Mouse (Mus musculus): ENCODE measurements around the gene Olfr510.

GRCm38 (mm10) chr7:108662419-108662818 is 3.8 kb upstream of the Olfr510 start:
- TF ChIP-seq POLR2A (IDR thresholded peaks at IDR 0.05; ENCODE audit: low read depth, low read length) (no peak), CTCF (IDR thresholded peaks at IDR 0.05; ENCODE audit: extremely low read depth, insufficient read depth, insufficient read length, insufficient replicate concordance) (no peak)

Measured in spleen, adult 2 months (tissue).